Mouse (Mus musculus) liver (tissue): ENCODE measurements around the gene Kcnip2.
A peak's percentile ranks its signal among the peaks of the same experiment; 100 is the strongest.

ENCODE experiments used
- DNase-seq: peaks from one replicate; pipeline ENCODE4 v3.0.0-alpha.2; 2020; ENCODE audit warnings: mixed read lengths

The Kcnip2 gene

DNA sequence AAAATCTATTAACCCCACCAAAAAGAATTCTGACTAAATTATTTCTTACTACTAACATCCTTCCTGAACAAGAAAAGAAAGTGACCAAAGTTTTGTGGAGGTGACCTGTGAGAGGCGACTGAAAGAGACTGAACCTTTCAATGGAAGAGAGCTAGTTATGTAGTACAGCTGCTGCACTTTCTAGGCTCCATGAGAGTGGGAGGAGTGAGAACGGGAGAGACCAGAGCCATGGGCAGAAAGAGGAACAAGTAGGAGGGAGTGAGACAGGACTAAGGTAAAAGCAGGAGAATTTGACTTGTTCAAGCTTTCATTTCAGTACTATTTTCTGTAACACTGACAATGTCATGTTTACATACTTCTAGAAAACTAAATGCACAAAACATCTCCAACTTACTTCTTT is 40.4 kb downstream of the Kcnip2 start:
- DNase-seq, result no peak

DNA sequence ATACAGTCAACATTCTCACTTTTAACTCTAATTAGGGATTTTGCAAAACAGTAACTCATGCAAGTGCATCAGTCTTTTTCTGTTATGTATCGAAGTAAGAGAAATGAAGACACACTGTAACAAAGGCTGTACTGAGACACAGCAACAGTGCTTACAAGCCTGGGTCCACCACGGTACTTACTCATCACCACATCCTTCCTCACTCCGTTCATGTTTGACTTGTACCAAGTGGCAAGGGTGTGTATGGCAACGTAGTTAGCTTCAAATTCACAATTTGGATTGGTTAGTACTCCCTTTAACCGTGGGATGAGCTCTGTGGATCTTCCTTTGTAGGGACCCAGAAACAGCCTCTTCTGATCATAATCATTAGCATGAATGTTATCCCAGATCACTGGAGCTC is 44.4 kb downstream of the Kcnip2 start:
- DNase-seq, result no peak

DNA sequence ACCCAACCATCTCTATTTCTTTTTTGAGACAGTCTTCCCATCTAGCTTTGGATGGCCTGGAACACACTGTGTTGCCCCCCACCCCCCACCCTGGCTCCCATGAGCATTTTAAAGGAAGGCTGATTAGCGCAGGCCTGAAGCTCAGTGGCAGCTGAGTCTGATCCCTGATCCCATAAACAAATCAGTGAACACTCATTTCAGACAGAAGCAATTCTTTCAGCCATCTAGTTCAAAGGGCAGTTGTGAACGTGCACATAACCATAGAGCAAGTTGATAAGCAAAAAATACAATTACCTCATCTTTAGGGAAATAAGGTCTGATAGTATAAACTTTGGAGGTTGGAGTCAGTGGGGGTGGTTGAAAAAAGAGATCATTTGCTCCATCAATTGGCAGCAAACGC is 55.1 kb downstream of the Kcnip2 start:
- no peak for DNase-seq

DNA sequence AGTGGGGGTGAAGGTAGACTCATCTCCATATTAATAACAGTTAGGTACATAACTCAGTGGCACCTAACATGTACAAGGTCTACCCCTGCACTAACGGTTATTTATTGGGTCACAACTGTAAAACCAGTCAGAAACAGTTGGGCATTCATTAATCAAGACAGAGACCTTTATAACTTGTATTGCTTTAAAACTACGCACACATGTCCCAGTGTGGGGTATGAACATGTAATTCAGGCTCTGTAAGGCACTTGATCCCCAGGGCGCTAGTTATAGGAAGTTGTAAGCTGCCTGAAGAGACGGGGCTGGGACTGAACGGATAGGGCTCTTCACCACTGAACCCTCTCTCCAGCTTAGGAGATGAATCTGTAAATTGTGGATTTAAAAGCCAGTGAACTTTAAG is 57.2 kb downstream of the Kcnip2 start:
- DNase-seq, result no peak

DNA sequence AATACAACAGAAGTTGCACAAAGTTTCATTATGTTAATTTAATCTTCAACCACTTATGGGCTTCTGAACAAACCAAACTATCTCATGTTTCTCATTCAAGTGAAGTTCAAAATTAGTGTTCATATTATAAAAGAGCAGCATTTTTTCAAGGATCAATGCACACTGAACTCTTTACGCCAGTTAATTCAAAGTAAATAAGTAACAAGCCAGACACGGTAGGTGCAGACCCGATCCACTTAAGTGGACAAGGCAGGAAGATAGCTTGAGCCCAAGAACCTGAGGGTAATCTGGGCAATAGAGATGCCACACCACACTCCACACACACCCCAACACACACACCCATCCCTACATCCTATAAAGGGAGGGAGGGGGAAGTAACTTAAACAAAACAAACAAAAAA is 62.3 kb downstream of the Kcnip2 start:
- no peak for DNase-seq

DNA sequence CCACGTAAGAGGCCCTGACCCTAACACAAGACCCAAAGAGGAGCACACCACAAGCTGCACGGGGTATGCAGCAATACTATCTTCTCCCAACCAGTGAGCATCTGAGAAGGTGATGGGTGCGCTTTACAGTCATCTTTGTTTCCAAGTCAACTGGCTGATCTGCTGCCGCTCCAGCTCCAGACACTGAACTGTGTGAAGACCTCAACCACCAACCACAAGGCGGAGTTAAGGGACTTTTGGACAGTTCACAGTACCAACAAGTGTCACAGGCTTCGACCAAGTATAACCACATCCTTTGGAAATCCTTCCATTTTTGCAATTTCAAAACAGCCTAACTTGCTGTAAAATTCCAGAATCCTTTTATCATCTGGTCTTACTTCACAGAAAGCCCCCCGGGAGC is 64.0 kb downstream of the Kcnip2 start:
- no peak for DNase-seq

DNA sequence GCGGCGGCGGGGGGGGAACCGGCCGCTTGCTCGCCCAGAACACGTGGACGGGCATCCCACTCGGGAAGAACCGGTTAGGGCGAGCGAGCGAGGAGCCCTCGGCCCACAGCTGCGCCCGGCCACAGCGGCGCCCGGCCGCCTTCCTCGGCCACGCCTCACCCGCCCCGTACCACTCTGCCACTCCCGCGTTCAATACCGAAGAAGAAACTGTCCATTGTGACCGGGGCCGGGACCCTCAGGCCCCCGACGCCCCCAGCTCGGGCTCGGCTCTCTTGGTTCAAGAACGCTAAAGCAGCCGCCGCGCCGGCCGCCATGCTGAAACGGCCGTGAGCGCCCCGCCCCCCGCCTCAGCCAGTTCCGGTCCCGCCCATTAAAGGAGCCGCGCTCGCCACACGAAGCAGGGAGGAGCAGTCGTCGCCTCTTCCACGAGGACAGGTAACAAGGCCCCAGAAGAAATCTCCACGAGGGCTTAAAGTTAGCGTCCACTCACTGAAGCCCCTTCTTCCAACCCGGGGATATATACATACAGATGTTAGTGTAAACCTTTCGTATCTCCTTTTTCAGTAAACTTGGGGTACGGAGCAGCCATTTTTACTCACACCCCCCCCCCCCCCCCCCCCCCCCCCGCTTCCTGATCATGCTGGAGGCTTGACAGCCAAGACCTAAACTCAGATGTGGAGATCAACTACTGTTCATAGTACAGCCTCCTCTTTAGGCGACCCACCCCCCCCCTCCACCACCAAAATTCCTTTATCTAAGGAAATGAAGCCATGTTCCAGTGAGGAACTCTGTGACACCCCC is 66.4 kb downstream of the Kcnip2 start, which contains the start of gene Npm3:
TSS of gene Npm3 (minus strand) at position 349 of the 801 bp plus-strand sequence.
- peak; percentile 91 for DNase-seq

DNA sequence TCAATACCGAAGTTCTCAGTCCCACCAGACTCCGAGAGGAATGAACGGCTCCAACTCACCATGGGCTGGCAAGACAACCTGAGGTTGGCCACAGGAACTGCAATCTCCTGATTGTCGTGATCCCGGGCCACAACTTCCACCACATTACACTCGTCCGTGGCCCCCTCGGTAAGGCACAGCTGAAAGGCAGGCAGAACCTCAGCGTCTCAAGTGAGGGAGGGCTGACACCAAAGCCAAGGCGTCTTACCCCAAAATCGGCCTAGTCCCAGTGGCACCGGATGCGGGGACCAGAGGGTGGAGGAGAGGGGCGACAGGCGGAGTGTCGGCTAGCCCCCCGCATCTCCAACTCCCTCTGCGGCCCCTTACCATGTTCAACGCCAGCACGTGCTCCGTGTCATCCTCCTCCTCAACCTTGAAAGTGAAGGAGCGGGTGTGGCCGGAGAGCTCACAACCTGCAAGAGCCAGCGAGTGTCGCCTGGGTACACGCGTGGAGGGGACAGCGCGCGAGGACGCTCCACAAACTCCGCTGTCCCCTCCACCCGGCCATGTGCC is 67.1 kb downstream of the Kcnip2 start:
- no peak for DNase-seq

DNA sequence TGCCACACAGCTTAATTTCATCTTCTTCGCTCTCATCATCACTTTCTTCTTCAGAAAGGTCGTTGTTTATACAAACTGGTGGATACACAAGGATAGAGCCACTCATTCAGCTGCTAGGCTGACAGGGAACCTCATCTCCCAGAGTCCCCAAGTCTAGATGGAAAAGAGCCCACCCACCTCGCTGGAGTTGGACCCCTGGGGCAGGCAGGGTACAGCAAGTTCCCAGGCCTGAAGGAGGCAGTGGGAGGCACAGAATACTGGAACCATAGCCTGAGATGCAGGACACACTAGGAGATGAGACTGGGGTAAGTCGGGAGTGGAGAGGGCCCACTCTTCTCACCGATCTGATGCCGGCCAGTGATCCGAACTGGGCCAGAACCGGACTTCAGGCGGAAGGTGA is 67.7 kb downstream of the Kcnip2 start:
- DNase-seq, result no peak

DNA sequence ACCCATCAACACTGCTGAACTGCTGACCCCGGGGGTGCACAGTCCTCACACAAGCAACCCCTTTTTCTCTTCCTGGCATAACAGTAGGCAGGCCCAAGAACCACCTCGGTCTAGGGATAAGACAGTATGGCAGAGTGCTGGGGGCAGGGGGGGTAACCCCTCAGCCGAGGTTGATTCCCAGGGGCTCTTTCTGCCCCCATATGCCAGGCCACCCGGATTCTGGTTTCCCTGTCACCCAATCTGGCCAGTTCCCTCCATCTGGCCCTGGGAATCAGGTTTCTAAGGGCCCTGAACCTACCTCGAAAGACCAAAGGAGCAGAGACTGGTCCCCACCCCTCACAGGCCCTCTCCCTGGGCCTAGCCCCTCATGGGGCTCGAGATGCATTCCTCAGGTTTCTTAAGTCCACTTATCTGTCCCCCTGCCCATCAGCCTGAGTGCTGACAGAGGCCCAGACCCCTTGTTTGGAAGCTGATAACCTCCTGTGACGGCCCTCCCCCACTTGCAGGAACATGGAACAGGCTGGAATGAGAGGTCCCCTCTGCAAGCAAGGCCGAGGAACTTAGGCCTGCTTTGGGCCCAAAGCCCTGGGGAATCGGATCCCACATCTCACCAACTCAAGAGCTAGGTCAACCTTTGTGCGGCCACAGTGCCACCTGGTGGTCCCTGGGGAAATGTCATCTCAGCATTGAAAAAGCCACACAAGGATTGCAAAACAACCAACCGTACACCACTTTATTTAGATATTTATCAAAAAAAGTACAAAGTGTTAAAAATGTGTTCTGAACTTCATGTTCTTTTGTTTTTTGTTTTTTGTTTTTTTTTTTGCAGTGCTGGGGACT is 68.6 kb downstream of the Kcnip2 start:
- peak; percentile 84 for DNase-seq

DNA sequence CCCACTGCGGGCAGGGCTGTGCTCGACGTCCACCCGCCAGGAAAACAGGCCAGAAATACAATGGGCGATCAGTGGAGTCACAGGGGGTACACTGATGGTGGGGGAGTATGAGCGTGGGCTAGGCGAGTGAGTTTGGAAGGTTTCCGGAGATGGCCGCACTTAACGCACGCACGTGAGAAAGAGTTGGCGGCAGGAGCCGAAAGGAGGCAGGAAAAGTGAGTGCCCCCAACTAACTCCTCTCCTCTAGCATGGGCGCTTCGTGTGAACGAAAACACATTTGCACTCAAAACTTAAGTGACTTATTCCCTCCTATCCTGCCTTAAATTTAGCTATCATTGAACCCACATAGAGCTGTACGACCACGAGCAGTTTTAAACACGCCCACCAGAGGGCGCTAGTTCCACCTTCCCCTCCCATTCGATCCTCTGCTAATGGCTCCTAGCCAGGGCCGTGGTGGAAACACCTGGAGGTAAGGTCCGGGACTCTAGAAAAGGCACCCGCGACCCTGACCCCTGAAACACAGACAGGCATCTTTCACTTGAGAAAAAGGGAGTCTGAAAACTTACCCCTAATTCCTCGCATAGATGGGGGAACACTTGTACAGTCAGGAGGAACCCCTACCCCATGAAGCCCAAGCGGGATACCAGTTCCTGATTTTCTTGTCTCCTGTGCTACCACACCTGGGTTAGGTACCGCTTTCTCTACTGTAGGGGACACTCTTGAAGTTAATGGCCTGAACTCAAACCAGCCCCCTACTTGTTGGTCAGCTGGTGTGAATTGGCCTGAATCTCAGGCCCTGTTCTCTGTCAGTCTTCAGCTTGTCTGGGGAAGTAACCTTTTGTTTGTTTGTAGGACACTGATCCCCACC is 69.5 kb downstream of the Kcnip2 start:
- DNase-seq, result peak; percentile 77

DNA sequence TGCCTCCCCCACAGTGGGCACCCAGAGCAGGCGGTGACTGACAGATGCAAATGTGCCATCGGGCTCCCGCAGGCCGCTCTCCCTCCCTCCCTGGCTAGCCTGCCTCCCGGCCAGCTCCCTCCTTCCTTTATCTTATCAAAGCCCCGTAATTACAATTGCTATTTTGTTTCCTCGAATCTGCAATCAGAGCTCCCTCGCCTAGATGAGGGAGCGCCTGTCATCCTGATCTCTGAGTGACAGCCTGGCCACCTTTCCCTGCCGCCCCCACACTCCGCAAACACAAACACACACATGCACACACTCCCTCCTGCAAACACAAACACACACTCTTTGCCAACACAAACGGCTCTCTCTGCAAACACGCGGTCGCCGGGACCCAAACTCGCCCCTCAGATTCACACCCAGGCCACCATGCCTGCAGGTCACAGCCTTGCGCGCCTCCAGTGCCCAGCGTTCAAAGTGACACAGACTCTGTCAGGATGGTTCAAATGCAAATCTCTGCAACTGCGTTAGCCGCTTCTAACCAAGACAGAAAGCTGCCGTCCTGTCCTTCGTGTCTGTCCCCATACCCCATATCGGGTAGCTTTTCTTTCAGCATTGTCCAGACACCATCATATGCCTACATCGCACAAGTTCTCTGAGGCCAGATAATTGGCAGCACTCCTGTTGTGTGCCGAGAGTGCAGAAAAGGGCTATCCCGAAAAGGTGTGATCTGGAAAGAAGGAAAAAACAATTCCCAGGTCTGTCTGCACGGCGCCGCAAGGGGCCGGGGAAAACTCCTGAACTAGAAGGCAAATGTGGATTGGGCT is 70.3 kb downstream of the Kcnip2 start:
- DNase-seq, result no peak

DNA sequence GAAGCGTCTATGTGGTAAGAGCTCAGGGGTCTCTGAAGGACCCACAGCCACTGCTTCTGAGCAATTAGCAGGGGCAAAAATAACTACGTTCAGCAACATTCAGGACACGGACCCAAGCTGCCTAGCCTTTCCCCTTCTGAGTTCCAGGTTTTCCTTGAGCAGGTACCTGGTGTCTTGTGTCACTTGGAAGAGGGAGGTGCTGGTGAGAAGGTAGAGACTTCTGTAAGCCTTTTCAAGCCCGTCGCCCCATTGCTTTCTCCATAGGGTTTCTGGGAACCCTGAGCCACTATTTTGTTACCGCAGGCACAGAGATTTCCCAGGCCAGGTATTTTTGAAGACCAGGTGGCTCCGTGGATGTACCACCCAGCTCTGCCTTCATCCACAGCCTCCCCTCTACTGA is 72.2 kb downstream of the Kcnip2 start:
- DNase-seq, result no peak

DNA sequence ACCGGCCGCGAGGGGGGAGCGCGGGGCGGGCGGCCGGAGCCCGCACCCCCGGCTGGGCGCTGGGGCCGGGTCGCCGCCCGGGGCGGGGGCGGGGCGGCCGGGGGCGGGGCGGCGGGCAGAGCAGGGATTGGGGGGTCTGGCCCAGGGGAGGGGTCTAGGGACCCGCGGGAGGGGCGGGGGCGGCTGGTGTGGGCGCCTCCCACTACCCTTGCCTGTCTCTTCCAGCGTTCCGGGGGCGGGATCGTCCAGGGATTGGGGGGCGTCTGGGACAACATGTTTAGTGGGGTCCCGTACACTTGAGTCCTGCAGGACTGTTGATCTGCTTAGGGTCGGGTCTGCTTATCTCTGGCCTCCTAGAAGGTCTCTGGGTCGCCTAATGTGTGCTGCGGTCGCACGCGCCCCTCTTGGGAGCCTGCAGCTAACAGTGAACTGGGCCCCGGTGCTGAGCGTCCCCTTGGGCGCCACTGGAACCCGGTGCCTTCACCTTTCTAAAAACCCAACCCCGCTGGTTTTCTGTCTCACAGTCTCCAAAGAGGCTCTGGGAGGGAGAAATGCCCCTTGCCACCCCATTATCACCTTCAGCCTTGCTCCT is 72.8 kb downstream of the Kcnip2 start:
- DNase-seq, result no peak

DNA sequence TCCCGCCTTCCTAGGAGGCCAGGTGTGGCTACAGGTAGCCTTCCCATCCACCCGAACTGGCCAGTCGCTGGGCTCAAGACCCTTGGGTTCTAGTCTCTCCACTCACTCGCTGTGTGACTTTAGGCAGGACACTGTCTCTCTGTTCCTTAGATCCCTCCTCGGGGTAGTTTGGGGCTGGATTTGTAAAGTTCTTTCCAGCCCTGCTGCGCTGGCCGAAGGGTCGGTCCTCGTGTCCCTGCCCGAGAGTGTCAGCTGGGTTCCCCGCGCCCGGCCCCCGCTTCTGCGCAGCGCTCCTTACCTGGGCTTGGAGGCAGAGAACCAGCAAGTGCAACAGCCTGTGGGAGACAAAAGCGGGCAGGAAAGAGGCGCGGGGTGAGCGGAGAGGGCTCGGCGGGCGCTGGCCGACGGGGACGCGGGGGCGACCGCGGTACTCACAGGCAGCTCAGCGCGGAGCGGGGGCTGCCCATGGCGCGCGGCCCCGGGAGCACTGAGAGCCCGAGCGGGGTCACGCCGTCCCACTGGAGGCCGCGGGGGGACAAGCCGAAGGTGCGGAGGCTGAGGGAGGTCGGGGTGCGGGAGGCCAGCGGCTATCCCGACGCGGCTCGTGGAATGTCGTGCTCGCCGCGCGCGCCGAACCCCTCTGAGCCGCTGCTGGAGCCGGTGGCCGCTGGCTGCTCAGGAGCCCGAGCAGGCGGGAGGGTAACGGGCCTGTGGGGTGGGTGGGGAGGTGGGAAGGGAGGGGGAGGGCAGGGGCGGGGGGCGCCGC is 73.5 kb downstream of the Kcnip2 start, which contains the start of gene Fgf8:
TSS of gene Fgf8 (minus strand) at position 698 of the 766 bp plus-strand sequence.
- no peak for DNase-seq
